Mouse (Mus musculus): ENCODE data around the gene Tmem240. TPM values are rescaled to one million over a fixed set of nuclear protein-coding genes. Genes with fewer than 3 reads are reported as not detected.
"Not testable (repeated sequence)": the region's sequence is repeated elsewhere in the genome, so short reads cannot be mapped to it uniquely, and the experiment has no call there.

Gene Tmem240
- polyA plus RNA-seq, 1 experiment from 2014 or later = 0.69 TPM

- Histone ChIP-seq H3K36me3 (ENCODE audit: control insufficient read depth, insufficient read depth, low read length) (peaks cover 28% of the 10 kb centered on the region), H3K9ac (ENCODE audit: low read depth, low read length) (no peak overlapping the region), H3K4me2 (no peak overlapping the region), H3K27ac (ENCODE audit: low read depth, low read length) (no peak overlapping the region), H3K27me3 (replicated peaks; ENCODE audit: control insufficient read depth, insufficient read depth, low read length) (no peaks in the 10 kb centered on the region), H3K4me3 (ENCODE audit: low read depth, low read length) (no peak overlapping the region), H3K9me3 (ENCODE audit: control insufficient read depth, low read length) (no peaks in the 10 kb centered on the region), H3K4me1 (replicated peaks; ENCODE audit: control insufficient read depth, insufficient read depth, low read length) (peaks cover 9% of the 10 kb centered on the region)
- ATAC-seq (replicated peaks; ENCODE audit: low FRiP score) = 0 out of 2 replicates have a peak, but pooled peaks have one; percentile 5
- DNase-seq (ENCODE audit: low spot score) = no peak
- WGBS = 83% methylated on average over 37 of the region's 37 CpGs
These were observed 5.4 kb downstream of the Tmem240 start for GRCm38 (mm10) chr4:155739741-155740636.

GRCm38 (mm10) chr4:155740681-155741080, 6.1 kb downstream of the Tmem240 start:
- H3K27ac ChIP-seq (ENCODE audit: low read depth, low read length); H3K9me3 ChIP-seq (ENCODE audit: control insufficient read depth, low read length); DNase-seq (ENCODE audit: low spot score); ATAC-seq (replicated peaks; ENCODE audit: low FRiP score); H3K4me3 ChIP-seq (ENCODE audit: low read depth, low read length); H3K4me1 ChIP-seq (replicated peaks; ENCODE audit: control insufficient read depth, insufficient read depth, low read length); H3K9ac ChIP-seq (ENCODE audit: low read depth, low read length); H3K4me2 ChIP-seq; H3K27me3 ChIP-seq (replicated peaks; ENCODE audit: control insufficient read depth, insufficient read depth, low read length): not testable (repeated sequence)
- 90% methylated on average over 10 of the region's 10 CpGs for WGBS
- H3K36me3 ChIP-seq (ENCODE audit: control insufficient read depth, insufficient read depth, low read length) = peaks cover 33% of the 10 kb centered on the region

- ATAC-seq (replicated peaks; ENCODE audit: low FRiP score) (no peak), DNase-seq (ENCODE audit: low spot score) (no peak)
- Histone ChIP-seq H3K4me2 (no peak overlapping the region), H3K4me1 (replicated peaks; ENCODE audit: control insufficient read depth, insufficient read depth, low read length) (no peaks in the 10 kb centered on the region), H3K9me3 (ENCODE audit: control insufficient read depth, low read length) (no peaks in the 10 kb centered on the region), H3K9ac (ENCODE audit: low read depth, low read length) (no peak overlapping the region), H3K36me3 (ENCODE audit: control insufficient read depth, insufficient read depth, low read length) (peaks cover 50% of the 10 kb centered on the region), H3K27ac (ENCODE audit: low read depth, low read length) (no peak overlapping the region), H3K4me3 (ENCODE audit: low read depth, low read length) (no peak overlapping the region), H3K27me3 (replicated peaks; ENCODE audit: control insufficient read depth, insufficient read depth, low read length) (no peaks in the 10 kb centered on the region)
- WGBS = 93% methylated on average over 5 of the region's 5 CpGs
These were observed 8.1 kb downstream of the Tmem240 start for GRCm38 (mm10) chr4:155742684-155743083.

GRCm38 (mm10) chr4:155744474-155744873, 9.9 kb downstream of the Tmem240 start:
- Histone ChIP-seq H3K27ac (ENCODE audit: low read depth, low read length) (no peak overlapping the region), H3K9ac (ENCODE audit: low read depth, low read length) (no peak overlapping the region), H3K9me3 (ENCODE audit: control insufficient read depth, low read length) (no peaks in the 10 kb centered on the region), H3K4me3 (ENCODE audit: low read depth, low read length) (no peak overlapping the region), H3K4me2 (no peak overlapping the region), H3K36me3 (ENCODE audit: control insufficient read depth, insufficient read depth, low read length) (peaks cover 66% of the 10 kb centered on the region), H3K27me3 (replicated peaks; ENCODE audit: control insufficient read depth, insufficient read depth, low read length) (no peaks in the 10 kb centered on the region), H3K4me1 (replicated peaks; ENCODE audit: control insufficient read depth, insufficient read depth, low read length) (no peaks in the 10 kb centered on the region)
- DNase-seq (ENCODE audit: low spot score) (no peak), ATAC-seq (replicated peaks; ENCODE audit: low FRiP score) (no peak)
- 91% methylated on average over 8 of the region's 8 CpGs for WGBS

GRCm38 (mm10) chr4:155745136-155745535, 10.5 kb downstream of the Tmem240 start:
- no peaks in the 10 kb centered on the region for H3K27me3 ChIP-seq (replicated peaks; ENCODE audit: control insufficient read depth, insufficient read depth, low read length)
- H3K9ac ChIP-seq (ENCODE audit: low read depth, low read length) = no peak overlapping the region
- no peak overlapping the region for H3K27ac ChIP-seq (ENCODE audit: low read depth, low read length)
- no peak for ATAC-seq (replicated peaks; ENCODE audit: low FRiP score)
- H3K4me2 ChIP-seq = no peak overlapping the region
- peaks cover 67% of the 10 kb centered on the region for H3K36me3 ChIP-seq (ENCODE audit: control insufficient read depth, insufficient read depth, low read length)
- no peak overlapping the region for H3K4me3 ChIP-seq (ENCODE audit: low read depth, low read length)
- DNase-seq (ENCODE audit: low spot score) = no peak
- H3K9me3 ChIP-seq (ENCODE audit: control insufficient read depth, low read length) = no peaks in the 10 kb centered on the region
- WGBS = 92% methylated on average over 5 of the region's 5 CpGs
- no peaks in the 10 kb centered on the region for H3K4me1 ChIP-seq (replicated peaks; ENCODE audit: control insufficient read depth, insufficient read depth, low read length)

- no peaks in the 10 kb centered on the region for H3K9me3 ChIP-seq (ENCODE audit: control insufficient read depth, low read length)
- peaks cover 69% of the 10 kb centered on the region for H3K36me3 ChIP-seq (ENCODE audit: control insufficient read depth, insufficient read depth, low read length)
- no peaks in the 10 kb centered on the region for H3K4me1 ChIP-seq (replicated peaks; ENCODE audit: control insufficient read depth, insufficient read depth, low read length)
- H3K9ac ChIP-seq (ENCODE audit: low read depth, low read length) = no peak overlapping the region
- DNase-seq (ENCODE audit: low spot score) = no peak
- no peaks in the 10 kb centered on the region for H3K27me3 ChIP-seq (replicated peaks; ENCODE audit: control insufficient read depth, insufficient read depth, low read length)
- no peak overlapping the region for H3K27ac ChIP-seq (ENCODE audit: low read depth, low read length)
- no peak for ATAC-seq (replicated peaks; ENCODE audit: low FRiP score)
- no peak overlapping the region for H3K4me3 ChIP-seq (ENCODE audit: low read depth, low read length)
- no peak overlapping the region for H3K4me2 ChIP-seq
- 81% methylated on average over 8 of the region's 8 CpGs for WGBS
These were observed 11.5 kb downstream of the Tmem240 start for GRCm38 (mm10) chr4:155746036-155746548.

- DNase-seq (ENCODE audit: low spot score) = no peak
These were observed 12.2 kb downstream of the Tmem240 start for GRCm38 (mm10) chr4:155746575-155747490.

GRCm38 (mm10) chr4:155757011-155757410, 22.4 kb downstream of the Tmem240 start:
- Histone ChIP-seq H3K9ac (ENCODE audit: low read depth, low read length) (no peak overlapping the region), H3K36me3 (ENCODE audit: control insufficient read depth, insufficient read depth, low read length) (peaks cover 40% of the 10 kb centered on the region), H3K4me1 (replicated peaks; ENCODE audit: control insufficient read depth, insufficient read depth, low read length) (peaks cover 18% of the 10 kb centered on the region), H3K27ac (ENCODE audit: low read depth, low read length) (no peak overlapping the region), H3K4me3 (ENCODE audit: low read depth, low read length) (no peak overlapping the region), H3K4me2 (no peak overlapping the region), H3K27me3 (replicated peaks; ENCODE audit: control insufficient read depth, insufficient read depth, low read length) (no peaks in the 10 kb centered on the region), H3K9me3 (ENCODE audit: control insufficient read depth, low read length) (no peaks in the 10 kb centered on the region)
- WGBS = 93% methylated on average over 12 of the region's 12 CpGs
- DNase-seq (ENCODE audit: low spot score) = no peak
- ATAC-seq (replicated peaks; ENCODE audit: low FRiP score) = no peak

More at GRCm38 (mm10) chr4:155746575-155747490, 12.2 kb downstream of the Tmem240 start:
- no peak overlapping the region for H3K9ac ChIP-seq (ENCODE audit: low read depth, low read length)
- no peaks in the 10 kb centered on the region for H3K27me3 ChIP-seq (replicated peaks; ENCODE audit: control insufficient read depth, insufficient read depth, low read length)
- no peak overlapping the region for H3K4me2 ChIP-seq
- H3K9me3 ChIP-seq (ENCODE audit: control insufficient read depth, low read length) = no peaks in the 10 kb centered on the region
- no peak for ATAC-seq (replicated peaks; ENCODE audit: low FRiP score)
- 89% methylated on average over 17 of the region's 17 CpGs for WGBS
- peaks cover 70% of the 10 kb centered on the region for H3K36me3 ChIP-seq (ENCODE audit: control insufficient read depth, insufficient read depth, low read length)
- no peak overlapping the region for H3K27ac ChIP-seq (ENCODE audit: low read depth, low read length)
- no peaks in the 10 kb centered on the region for H3K4me1 ChIP-seq (replicated peaks; ENCODE audit: control insufficient read depth, insufficient read depth, low read length)
- H3K4me3 ChIP-seq (ENCODE audit: low read depth, low read length) = no peak overlapping the region

Data from liver, embryonic 11.5 days (tissue).